Mouse (Mus musculus) adrenal gland, adult 8-10 months (tissue): ENCODE measurements around the gene Dock9. TPM values are rescaled to one million over a fixed set of nuclear protein-coding genes. Genes with fewer than 3 reads are reported as not detected.
A peak's percentile ranks its signal among the peaks of the same experiment; 100 is the strongest.

Experiments
- DNase-seq: peaks from one replicate; pipeline ENCODE4 v3.0.0; 2022
- total RNA-seq, 4 experiments: library from RNA; stranded (reverse); gene quantifications; 2 replicates each; pipeline ENCODE4 v1.2.4; 2022

Dock9 gene
- 10 to 100 TPM; 26.1 to 41.7 (median 33.0) TPM for total RNA-seq

GRCm38 (mm10) chr14:121797457-121798410, at the start of gene Dock9:
Dock9 (minus strand) TSS chr14:121797837.
- DNase-seq: peak; percentile 84

- no peak for DNase-seq
Observed at GRCm38 (mm10) chr14:121844486-121844885, 46.8 kb upstream of the Dock9 start.

- DNase-seq: no peak
Observed at GRCm38 (mm10) chr14:121840217-121840616, 42.6 kb upstream of the Dock9 start.

- no peak for DNase-seq
Observed at GRCm38 (mm10) chr14:121838161-121838560, 40.5 kb upstream of the Dock9 start.

GRCm38 (mm10) chr14:121833001-121833520, 35.4 kb upstream of the Dock9 start:
- no peak for DNase-seq

- DNase-seq: no peak
Observed at GRCm38 (mm10) chr14:121829816-121830442, 32.3 kb upstream of the Dock9 start.

- DNase-seq: no peak
Observed at GRCm38 (mm10) chr14:121827091-121827490, 29.5 kb upstream of the Dock9 start.

GRCm38 (mm10) chr14:121825521-121826445, 28.1 kb upstream of the Dock9 start:
- no peak for DNase-seq

GRCm38 (mm10) chr14:121824322-121825103, 26.9 kb upstream of the Dock9 start:
- DNase-seq: peak; percentile 55

GRCm38 (mm10) chr14:121822997-121823396, 25.4 kb upstream of the Dock9 start:
- no peak for DNase-seq

- no peak for DNase-seq
Observed at GRCm38 (mm10) chr14:121822506-121822905, 24.9 kb upstream of the Dock9 start.

- DNase-seq: no peak
Observed at GRCm38 (mm10) chr14:121806791-121807190, 9.2 kb upstream of the Dock9 start.

GRCm38 (mm10) chr14:121806316-121806715, 8.7 kb upstream of the Dock9 start:
- no peak for DNase-seq

- DNase-seq: no peak
Observed at GRCm38 (mm10) chr14:121804461-121804860, 6.8 kb upstream of the Dock9 start.

- DNase-seq: peak; percentile 18
Observed at GRCm38 (mm10) chr14:121800962-121801361, 3.3 kb upstream of the Dock9 start.

GRCm38 (mm10) chr14:121799112-121799511, 1.5 kb upstream of the Dock9 start:
- no peak for DNase-seq

GRCm38 (mm10) chr14:121798411-121798799, 768 bp upstream of the Dock9 start:
- peak; percentile 91 for DNase-seq

GRCm38 (mm10) chr14:121796571-121797456, 823 bp downstream of the Dock9 start:
- peak; percentile 9 for DNase-seq

GRCm38 (mm10) chr14:121795536-121795935, 2.1 kb downstream of the Dock9 start:
- no peak for DNase-seq

GRCm38 (mm10) chr14:121793639-121794038, 4.0 kb downstream of the Dock9 start:
- no peak for DNase-seq
